Mouse (Mus musculus): ENCODE results near the gene Rhbdd2.

Gene Rhbdd2

GRCm38 (mm10) chr5:135682009-135682408, 49.6 kb downstream of the Rhbdd2 start:
- no peak for DNase-seq (ENCODE audit: low read depth)

GRCm38 (mm10) chr5:135682942-135683570, 50.6 kb downstream of the Rhbdd2 start:
- DNase-seq (ENCODE audit: low read depth), result no peak

DNA sequence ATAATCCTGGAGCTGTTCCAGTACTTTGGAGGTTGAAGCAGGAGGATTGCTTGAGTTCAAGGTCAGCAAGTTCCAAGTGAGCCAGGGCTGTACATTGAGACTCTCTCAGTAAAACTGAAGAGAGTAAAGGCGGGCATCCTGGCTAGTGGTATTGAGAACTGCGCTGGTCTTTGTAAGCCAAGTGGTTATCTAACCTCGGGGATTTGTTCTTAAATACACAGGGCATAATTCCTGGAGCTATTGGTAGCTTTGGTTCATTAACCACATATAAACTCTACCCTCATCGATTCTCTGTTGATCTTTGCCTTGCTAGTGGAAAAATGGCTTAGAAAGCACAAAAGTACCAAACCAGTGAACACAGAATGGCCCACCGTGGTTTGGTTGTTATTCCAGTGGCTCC, 58.0 kb downstream of the Rhbdd2 start:
- DNase-seq (ENCODE audit: low read depth), result no peak

- DNase-seq (ENCODE audit: low read depth), result no peak
Measured at GRCm38 (mm10) chr5:135691266-135691665, 58.8 kb downstream of the Rhbdd2 start.

GRCm38 (mm10) chr5:135693281-135693853, 60.9 kb downstream of the Rhbdd2 start:
- DNase-seq (ENCODE audit: low read depth), result no peak

GRCm38 (mm10) chr5:135695277-135695721, 62.9 kb downstream of the Rhbdd2 start:
- no peak for DNase-seq (ENCODE audit: low read depth)
